Mouse (Mus musculus) olfactory bulb, adult 2 months (tissue): ENCODE measurements around the gene Il31ra. TPM values are rescaled to one million over a fixed set of nuclear protein-coding genes. Genes with fewer than 3 reads are reported as not detected.

ENCODE experiments used
- H3K27ac ChIP-seq: fragments of 200-500 bp; 2 replicates; pipeline ENCODE4 v1.5.1; 2012; ENCODE audit warnings: low read depth, low read length; ENCODE audit not compliant: insufficient read depth
- H3K4me1 ChIP-seq: fragments of 200-500 bp; 2 replicates; pipeline ENCODE4 v1.6.1; 2012; ENCODE audit warnings: low read length; ENCODE audit not compliant: control insufficient read depth, insufficient read depth
- H3K4me3 ChIP-seq: fragments of 200-500 bp; 2 replicates; pipeline ENCODE4 v1.5.1; 2012; ENCODE audit warnings: mild to moderate bottlenecking, low read depth, low read length, moderate library complexity; ENCODE audit not compliant: insufficient read depth
- CTCF ChIP-seq: fragments of 200-500 bp; IDR thresholded peaks from 2 replicates; pipeline ENCODE4 v1.5.1; 2012; ENCODE audit warnings: low read depth, mild to moderate bottlenecking, low read length, moderate library complexity; ENCODE audit not compliant: insufficient read depth
- POLR2A ChIP-seq: fragments of 200-500 bp; IDR thresholded peaks from 2 replicates; pipeline ENCODE4 v1.6.1; 2012; ENCODE audit warnings: mild to moderate bottlenecking, low read depth, low read length, moderate library complexity; ENCODE audit not compliant: insufficient read depth
- WGBS: fragments of 180-500 bp; shearing (Covaris S2); methylation state at CpG from one replicate; pipeline ENCODE4 v1.1.7; 2018; 5-methylcytosine and 5-hydroxymethylcytosine counted together
- polyA plus RNA-seq: library from polyadenylated mRNA; stranded (reverse); fragments of >200 nt; gene quantifications from 2 replicates; pipeline ENCODE4 v1.2.4, GENCODE M21; 2012; ENCODE audit warnings: low replicate concordance; ENCODE audit not compliant: missing spikeins, insufficient read depth, insufficient read length

Gene Il31ra
- polyA plus RNA-seq, 1 experiment: not detected

GRCm38 (mm10) chr13:112512824-112513223 lies 81.3 kb downstream of the Il31ra start:
- 81% methylated on average over 5 of the region's 5 CpGs for WGBS
- no peak for TF ChIP-seq CTCF
- no peak for TF ChIP-seq POLR2A
- H3K27ac ChIP-seq: no peak overlapping the region
- no peak overlapping the region for H3K4me3 ChIP-seq
- peaks cover 5% of the 10 kb centered on the region; the same call in 1 of the 2 replicates for H3K4me1 ChIP-seq

- H3K4me3 ChIP-seq: no peak overlapping the region
- H3K4me1 ChIP-seq: peaks cover 12% of the 10 kb centered on the region
- H3K27ac ChIP-seq: no peak overlapping the region
- TF ChIP-seq POLR2A (no peak), CTCF (no peak)
- WGBS: 90% methylated on average over 7 of the region's 7 CpGs
These were observed 82.3 kb downstream of the Il31ra start for GRCm38 (mm10) chr13:112511810-112512209.

GRCm38 (mm10) chr13:112511261-112511660 lies 82.9 kb downstream of the Il31ra start:
- WGBS: 58% methylated on average over 11 of the region's 11 CpGs
- Histone ChIP-seq H3K4me3 (no peak overlapping the region), H3K4me1 (peaks cover 16% of the 10 kb centered on the region), H3K27ac (no peak overlapping the region)
- TF ChIP-seq CTCF (no peak), POLR2A (no peak)

- H3K4me1 ChIP-seq: peaks cover 16% of the 10 kb centered on the region
- TF ChIP-seq POLR2A (no peak), CTCF (no peak)
- H3K4me3 ChIP-seq: no peak overlapping the region
- no peak overlapping the region for H3K27ac ChIP-seq
- 84% methylated on average over 19 of the region's 19 CpGs for WGBS
These were observed 83.5 kb downstream of the Il31ra start for GRCm38 (mm10) chr13:112510437-112511212.

GRCm38 (mm10) chr13:112509465-112509864 lies 84.7 kb downstream of the Il31ra start:
- 22% methylated on average over 4 of the region's 4 CpGs for WGBS

GRCm38 (mm10) chr13:112508487-112508886 lies 85.7 kb downstream of the Il31ra start:
- Histone ChIP-seq H3K4me1 (peaks cover 16% of the 10 kb centered on the region), H3K27ac (no peak overlapping the region), H3K4me3 (no peak overlapping the region)
- 79% methylated on average over 5 of the region's 5 CpGs for WGBS
- no peak for TF ChIP-seq CTCF
- TF ChIP-seq POLR2A: no peak

More at GRCm38 (mm10) chr13:112509465-112509864, 84.7 kb downstream of the Il31ra start:
- no peak overlapping the region for H3K27ac ChIP-seq
- peaks cover 16% of the 10 kb centered on the region for H3K4me1 ChIP-seq
- no peak overlapping the region for H3K4me3 ChIP-seq
- no peak for TF ChIP-seq POLR2A
- TF ChIP-seq CTCF: no peak

GRCm38 (mm10) chr13:112507691-112508090 lies 86.5 kb downstream of the Il31ra start:
- no peak for TF ChIP-seq POLR2A
- TF ChIP-seq CTCF: no peak
- Histone ChIP-seq H3K4me1 (peaks cover 16% of the 10 kb centered on the region), H3K27ac (no peak overlapping the region), H3K4me3 (no peak overlapping the region)
- 75% methylated on average over 13 of the region's 13 CpGs for WGBS

GRCm38 (mm10) chr13:112506766-112507165 lies 87.4 kb downstream of the Il31ra start:
- Histone ChIP-seq H3K27ac (no peak overlapping the region), H3K4me3 (no peak overlapping the region), H3K4me1 (peaks cover 16% of the 10 kb centered on the region)
- WGBS: 36% methylated on average over 13 of the region's 13 CpGs
- TF ChIP-seq POLR2A: no peak
- no peak for TF ChIP-seq CTCF

GRCm38 (mm10) chr13:112505436-112505835 lies 88.7 kb downstream of the Il31ra start:
- Histone ChIP-seq H3K4me3 (no peak overlapping the region), H3K4me1 (peaks cover 12% of the 10 kb centered on the region), H3K27ac (no peak overlapping the region)
- TF ChIP-seq CTCF (no peak), POLR2A (no peak)
- WGBS: 96% methylated on average over 6 of the region's 6 CpGs

- H3K4me3 ChIP-seq: no peak overlapping the region
- TF ChIP-seq POLR2A (no peak), CTCF (no peak)
- no peak overlapping the region for H3K27ac ChIP-seq
- 95% methylated on average over 13 of the region's 13 CpGs for WGBS
- peaks cover 12% of the 10 kb centered on the region for H3K4me1 ChIP-seq
These were observed 90.3 kb downstream of the Il31ra start for GRCm38 (mm10) chr13:112503846-112504245.
